Mouse (Mus musculus) kidney, adult 2 months (tissue): ENCODE measurements around the gene Nek7. TPM values are rescaled to one million over a fixed set of nuclear protein-coding genes. Genes with fewer than 3 reads are reported as not detected.
A peak's percentile ranks its signal among the peaks of the same experiment; 100 is the strongest.

ENCODE experiments used
- DNase-seq: peaks from one replicate; pipeline ENCODE4 v3.0.0; 2021
- H3K27ac ChIP-seq: fragments of 200-500 bp; 2 replicates; pipeline ENCODE4 v1.5.1; 2012; ENCODE audit warnings: low read depth, low read length, control low read depth, inconsistent platforms; ENCODE audit not compliant: insufficient read depth
- H3K27me3 ChIP-seq: fragments of 200-500 bp; replicated peaks from 2 replicates; pipeline ENCODE4 v1.6.1; 2012; ENCODE audit warnings: mild to moderate bottlenecking, moderate library complexity, low read length, inconsistent platforms; ENCODE audit not compliant: control insufficient read depth, insufficient read depth
- H3K36me3 ChIP-seq: fragments of 200-500 bp; 2 replicates; pipeline ENCODE4 v1.6.1; 2012; ENCODE audit warnings: mild to moderate bottlenecking, moderate library complexity, low read length, inconsistent platforms; ENCODE audit not compliant: control insufficient read depth, insufficient read depth
- H3K4me1 ChIP-seq: fragments of 200-500 bp; 2 replicates; pipeline ENCODE4 v1.6.1; 2011; ENCODE audit warnings: low read length; ENCODE audit not compliant: control insufficient read depth, insufficient read depth
- H3K4me3 ChIP-seq: fragments of 200-500 bp; 2 replicates; pipeline ENCODE4 v1.5.1; 2011; ENCODE audit warnings: mild to moderate bottlenecking, low read depth, low read length, control low read depth; ENCODE audit not compliant: insufficient read depth
- CTCF ChIP-seq: fragments of 200-500 bp; conservative IDR thresholded peaks from 2 replicates; pipeline ENCODE4 v1.5.1; 2011; ENCODE audit warnings: low read depth, mild to moderate bottlenecking, control low read depth, low read length, moderate library complexity, mixed read lengths; ENCODE audit not compliant: insufficient read depth, insufficient read length
- POLR2A ChIP-seq: fragments of 200-500 bp; IDR thresholded peaks from one replicate; pipeline ENCODE4 v1.6.1; 2011; ENCODE audit warnings: low read depth, low read length, control low read depth
- WGBS: fragments of 180-500 bp; shearing (Covaris S2); methylation state at CpG from one replicate; pipeline ENCODE4 v1.1.7; 2018; 5-methylcytosine and 5-hydroxymethylcytosine counted together
- polyA plus RNA-seq: library from polyadenylated mRNA; depleted of rRNA; stranded (reverse); fragments of >200 nt; gene quantifications from 2 replicates; pipeline ENCODE4 v1.2.3, GENCODE M21; 2012

The Nek7 gene
- polyA plus RNA-seq, 1 experiment, result 17.1 TPM

GRCm38 (mm10) chr1:138500155-138500554 lies 119.8 kb downstream of the Nek7 start:
- 0 out of 2 replicates have a peak, but pooled peaks cover 1% of the 10 kb centered on the region for H3K36me3 ChIP-seq
- no peak for DNase-seq
- H3K27ac ChIP-seq, result no peak overlapping the region
- TF ChIP-seq CTCF (no peak), POLR2A (no peak)
- no peaks in the 10 kb centered on the region for H3K4me1 ChIP-seq
- WGBS, result 61% methylated on average over 10 of the region's 10 CpGs
- H3K4me3 ChIP-seq, result no peak overlapping the region
- H3K27me3 ChIP-seq, result no peaks in the 10 kb centered on the region

DNA sequence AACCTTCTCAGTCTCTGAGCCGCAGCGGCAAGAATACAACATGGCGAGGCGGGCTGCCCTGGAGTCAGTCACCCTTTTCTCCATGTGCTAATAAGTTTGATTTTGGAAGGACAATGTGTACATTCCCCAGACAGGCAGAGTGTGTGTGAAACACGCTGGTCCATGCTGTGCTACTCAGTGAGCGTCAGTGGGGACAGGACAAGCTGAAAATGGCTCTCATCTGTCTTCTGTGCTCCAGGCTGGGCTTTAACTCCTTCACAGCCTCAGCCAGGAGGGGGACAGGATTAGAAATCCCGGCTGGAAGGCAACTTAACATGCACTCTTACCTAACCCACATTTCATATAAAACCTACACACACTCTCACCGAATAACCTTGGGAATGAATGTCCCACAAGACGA lies 120.5 kb downstream of the Nek7 start:
- H3K27me3 ChIP-seq, result no peaks in the 10 kb centered on the region
- H3K36me3 ChIP-seq, result 0 out of 2 replicates have a peak, but pooled peaks cover 1% of the 10 kb centered on the region
- WGBS, result 77% methylated on average over 9 of the region's 9 CpGs
- no peaks in the 10 kb centered on the region for H3K4me1 ChIP-seq
- H3K4me3 ChIP-seq, result no peak overlapping the region
- no peak for TF ChIP-seq CTCF
- H3K27ac ChIP-seq, result no peak overlapping the region
- DNase-seq, result no peak

- no peak overlapping the region for H3K27ac ChIP-seq
- no peak overlapping the region for H3K4me3 ChIP-seq
- H3K27me3 ChIP-seq, result no peaks in the 10 kb centered on the region
- DNase-seq, result no peak
- H3K36me3 ChIP-seq, result peaks cover 4% of the 10 kb centered on the region; the same call in 1 of the 2 replicates
- TF ChIP-seq CTCF, result no peak
- 93% methylated on average over 6 of the region's 6 CpGs for WGBS
- H3K4me1 ChIP-seq, result no peaks in the 10 kb centered on the region
These were observed 128.4 kb downstream of the Nek7 start for GRCm38 (mm10) chr1:138491382-138492097.

- peak; percentile 39 for DNase-seq
These were observed 132.4 kb downstream of the Nek7 start for GRCm38 (mm10) chr1:138487569-138487968.

GRCm38 (mm10) chr1:138480694-138481093 lies 139.2 kb downstream of the Nek7 start:
- WGBS, result 85% methylated on average over 1 of the region's 1 CpGs
- TF ChIP-seq CTCF, result no peak
- no peak overlapping the region for H3K27ac ChIP-seq
- H3K4me1 ChIP-seq, result no peaks in the 10 kb centered on the region
- no peaks in the 10 kb centered on the region; the same call in 1 of the 2 replicates for H3K36me3 ChIP-seq
- no peak for DNase-seq
- H3K27me3 ChIP-seq, result no peaks in the 10 kb centered on the region
- H3K4me3 ChIP-seq, result no peak overlapping the region

More at GRCm38 (mm10) chr1:138487569-138487968, 132.4 kb downstream of the Nek7 start:
- no peak overlapping the region for H3K27ac ChIP-seq
- H3K27me3 ChIP-seq, result no peaks in the 10 kb centered on the region
- H3K36me3 ChIP-seq, result peaks cover 4% of the 10 kb centered on the region; the same call in 1 of the 2 replicates
- no peak for TF ChIP-seq POLR2A
- peak; percentile 28; the same call in 1 of the 2 replicates for TF ChIP-seq CTCF
- H3K4me1 ChIP-seq, result no peaks in the 10 kb centered on the region
- WGBS, result 57% methylated on average over 5 of the region's 5 CpGs
- H3K4me3 ChIP-seq, result no peak overlapping the region

DNA sequence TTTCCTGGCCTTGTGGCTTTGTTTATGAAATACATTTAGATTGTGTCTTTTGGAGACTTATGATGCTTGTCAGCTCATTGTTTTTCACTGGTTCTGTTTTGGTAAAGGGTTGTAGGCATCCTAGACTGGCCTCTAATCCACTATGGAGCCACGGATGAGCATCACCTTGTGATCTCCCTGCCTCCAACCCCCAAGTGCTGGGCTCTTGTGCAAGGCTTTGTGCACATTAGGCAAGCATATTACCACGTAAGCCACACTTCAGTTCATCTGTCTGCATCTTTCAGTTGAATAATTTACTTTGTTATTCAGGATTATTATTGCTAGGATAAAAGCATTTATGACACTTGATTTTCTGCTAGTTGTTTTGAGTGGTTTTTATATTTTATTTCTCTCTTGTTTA lies 154.6 kb downstream of the Nek7 start:
- TF ChIP-seq POLR2A (no peak), CTCF (no peak)
- Histone ChIP-seq H3K36me3 (no peaks in the 10 kb centered on the region), H3K4me1 (no peaks in the 10 kb centered on the region), H3K27ac (no peak overlapping the region), H3K4me3 (no peak overlapping the region), H3K27me3 (no peaks in the 10 kb centered on the region)
- WGBS, result 90% methylated on average over 2 of the region's 2 CpGs
- no peak for DNase-seq

- 84% methylated on average over 3 of the region's 3 CpGs for WGBS
- H3K4me3 ChIP-seq, result no peak overlapping the region
- no peaks in the 10 kb centered on the region for H3K36me3 ChIP-seq
- no peak for TF ChIP-seq POLR2A
- no peak for TF ChIP-seq CTCF
- DNase-seq, result no peak
- H3K27ac ChIP-seq, result no peak overlapping the region
- no peaks in the 10 kb centered on the region for H3K4me1 ChIP-seq
- H3K27me3 ChIP-seq, result no peaks in the 10 kb centered on the region
These were observed 158.5 kb downstream of the Nek7 start for GRCm38 (mm10) chr1:138461425-138461824.
